Mouse (Mus musculus) right cerebral cortex, postnatal 14 days (tissue): ENCODE measurements around the gene Nat8f1.
"Not testable (repeated sequence)": the region's sequence is repeated elsewhere in the genome, so short reads cannot be mapped to it uniquely, and the experiment has no call there.

Source experiments
- DNase-seq: peaks from one replicate; pipeline ENCODE4 v3.0.0; 2022

Nat8f1 gene

GRCm38 (mm10) chr6:85915539-85916513 is at the start of gene Nat8f1:
Gene Nat8f1 (minus strand): TSS chr6:85915687.
- peak; percentile 76 for DNase-seq

- DNase-seq: peak; percentile 94
These were observed 45.9 kb upstream of the Nat8f1 start, which contains the start of gene Dusp11 for GRCm38 (mm10) chr6:85961101-85962091. Gene Dusp11 (minus strand): TSS chr6:85961667.

- DNase-seq: no peak
These were observed 42.1 kb upstream of the Nat8f1 start for GRCm38 (mm10) chr6:85957581-85957980.

- no peak for DNase-seq
These were observed 33.1 kb upstream of the Nat8f1 start for GRCm38 (mm10) chr6:85948549-85948948.

- no peak for DNase-seq
These were observed 27.0 kb upstream of the Nat8f1 start for GRCm38 (mm10) chr6:85942469-85942868.

- no peak for DNase-seq
These were observed 23.2 kb upstream of the Nat8f1 start for GRCm38 (mm10) chr6:85938701-85939100.

- peak; percentile 60 for DNase-seq
These were observed 21.3 kb upstream of the Nat8f1 start for GRCm38 (mm10) chr6:85936508-85937465.

GRCm38 (mm10) chr6:85935646-85936045 is 20.2 kb upstream of the Nat8f1 start:
- DNase-seq: no peak

- DNase-seq: no peak
These were observed 18.6 kb upstream of the Nat8f1 start for GRCm38 (mm10) chr6:85934047-85934446.

GRCm38 (mm10) chr6:85929312-85929711 is 13.8 kb upstream of the Nat8f1 start:
- DNase-seq: no peak

- no peak for DNase-seq
These were observed 12.3 kb upstream of the Nat8f1 start for GRCm38 (mm10) chr6:85927476-85928464.

GRCm38 (mm10) chr6:85926709-85927108 is 11.2 kb upstream of the Nat8f1 start:
- DNase-seq: no peak

- no peak for DNase-seq
These were observed 8.2 kb upstream of the Nat8f1 start for GRCm38 (mm10) chr6:85923643-85924042.

GRCm38 (mm10) chr6:85919401-85919800 is 3.9 kb upstream of the Nat8f1 start:
- no peak for DNase-seq

GRCm38 (mm10) chr6:85918341-85918740 is 2.9 kb upstream of the Nat8f1 start:
- not testable (repeated sequence) for DNase-seq

- DNase-seq: no peak
These were observed 1.1 kb upstream of the Nat8f1 start for GRCm38 (mm10) chr6:85916596-85916995.

- DNase-seq: no peak
These were observed 347 bp downstream of the Nat8f1 start for GRCm38 (mm10) chr6:85915141-85915538.

- no peak for DNase-seq
These were observed 3.9 kb downstream of the Nat8f1 start, which contains the start of gene Tprkb for GRCm38 (mm10) chr6:85911587-85911986. Gene Tprkb (plus strand): TSS chr6:85911865.

GRCm38 (mm10) chr6:85909704-85910103 is 5.8 kb downstream of the Nat8f1 start:
- no peak for DNase-seq

GRCm38 (mm10) chr6:85908341-85908740 is 7.1 kb downstream of the Nat8f1 start:
- DNase-seq: no peak
